ENCODE assay signal across 8 mouse cellular contexts in the genomic region with DNA sequence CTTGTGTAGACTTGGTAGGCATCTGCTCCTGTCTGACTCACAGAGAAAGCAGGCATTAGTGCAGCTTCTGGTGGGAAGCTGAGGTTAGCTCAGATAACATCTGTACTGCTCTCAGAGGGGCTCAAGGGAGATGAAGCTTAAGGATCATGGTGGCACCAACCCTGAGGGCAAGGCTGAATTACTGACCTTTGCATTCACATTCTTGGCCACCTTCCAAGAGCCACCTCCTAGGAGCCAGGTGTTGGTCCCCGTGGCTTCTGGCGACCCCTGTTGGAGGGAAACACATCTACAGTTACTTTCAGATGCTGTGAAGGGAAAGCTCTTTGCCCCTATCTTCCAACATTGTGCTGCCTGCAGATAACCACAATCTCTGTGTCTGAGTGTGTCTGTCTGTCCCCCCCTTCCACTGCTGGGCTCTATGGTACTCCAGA. TPM values are rescaled to one million over a fixed set of nuclear protein-coding genes. Genes with fewer than 3 reads are reported as not detected.
DNase-seq lines count a peak whose midpoint lies in the region; ATAC-seq and TF ChIP-seq lines count a peak whose summit lies in the region.

No protein-coding gene starts in this region.

- no peak overlapping the region for H3K4me2 ChIP-seq in midbrain, embryonic 11.5 days
- no peak overlapping the region for H3K4me2 ChIP-seq in midbrain, embryonic 13.5 days (replicated peaks)
- no peak overlapping the region for H3K4me2 ChIP-seq in kidney, embryonic 16.5 days (replicated peaks; ENCODE audit: low read depth, low read length)

- peak; percentile 89 for TF ChIP-seq CTCF in Patski (IDR thresholded peaks at IDR 0.05)

- CTCF ChIA-PET in Patski (lab: Charles Lee): interaction anchor here (0.6 to 2.9 kb wide), 21 partner anchors 10 to 164 kb away, joined by 3 to 20 read pairs (median 4); a partner anchor contains a TSS

- H3K27ac ChIP-seq in midbrain, embryonic 11.5 days (ENCODE audit: low read depth, low read length): no peak overlapping the region
- no peak overlapping the region for H3K27ac ChIP-seq in midbrain, embryonic 13.5 days
- peak overlapping the region; percentile 74 for H3K27ac ChIP-seq in kidney, embryonic 16.5 days (ENCODE audit: low read length)

- in situ Hi-C loops in Patski (cut with MboI; ENCODE audit: low pct_unique_long_range_greater_than_20kb): no loop called here

- H3K4me3 ChIP-seq in midbrain, embryonic 11.5 days (ENCODE audit: low read depth, low read length): no peak overlapping the region
- H3K4me3 ChIP-seq in midbrain, embryonic 13.5 days (replicated peaks): no peak overlapping the region
- H3K4me3 ChIP-seq in kidney, embryonic 16.5 days (ENCODE audit: low read length): no peak overlapping the region

- no peaks in the 10 kb centered on the region for H3K4me1 ChIP-seq in midbrain, embryonic 11.5 days (ENCODE audit: control insufficient read depth, insufficient read depth, low read length)
- no peaks in the 10 kb centered on the region for H3K4me1 ChIP-seq in midbrain, embryonic 13.5 days (replicated peaks)
- peaks cover 7% of the 10 kb centered on the region for H3K4me1 ChIP-seq in kidney, embryonic 16.5 days (ENCODE audit: insufficient read depth, low read length)

- POLR2A ChIA-PET in Patski (lab: Charles Lee): interaction anchor here (0.9 to 1.5 kb wide), 3 partner anchors 13 to 215 kb away, joined by 3 to 5 read pairs (median 3); no protein-coding TSS in a partner anchor

- H3K9ac ChIP-seq in midbrain, embryonic 11.5 days (ENCODE audit: low read length): no peak overlapping the region
- H3K9ac ChIP-seq in midbrain, embryonic 13.5 days (replicated peaks): no peak overlapping the region
- H3K9ac ChIP-seq in kidney, embryonic 16.5 days (replicated peaks; ENCODE audit: low read length): no peak overlapping the region

- H3K36me3 ChIP-seq in midbrain, embryonic 11.5 days (ENCODE audit: control insufficient read depth, insufficient read depth, low read length): no peaks in the 10 kb centered on the region
- H3K36me3 ChIP-seq in midbrain, embryonic 13.5 days: no peaks in the 10 kb centered on the region
- no peaks in the 10 kb centered on the region for H3K36me3 ChIP-seq in kidney, embryonic 16.5 days (ENCODE audit: insufficient read depth, low read length)

- WGBS in midbrain, embryonic 11.5 days: 0% methylated on average over 2 of the region's 2 CpGs
- WGBS in midbrain, embryonic 13.5 days: 3% methylated on average over 2 of the region's 2 CpGs
- WGBS in kidney, embryonic 16.5 days: 3% methylated on average over 2 of the region's 2 CpGs

- H3K27me3 ChIP-seq in midbrain, embryonic 11.5 days (ENCODE audit: control insufficient read depth, insufficient read depth, low read length): no peaks in the 10 kb centered on the region
- no peaks in the 10 kb centered on the region for H3K27me3 ChIP-seq in midbrain, embryonic 13.5 days
- H3K27me3 ChIP-seq in Patski: no peaks in the 10 kb centered on the region
- no peaks in the 10 kb centered on the region for H3K27me3 ChIP-seq in kidney, embryonic 16.5 days (ENCODE audit: insufficient read depth, low read length)

- H3K9me3 ChIP-seq in midbrain, embryonic 11.5 days (ENCODE audit: control insufficient read depth, low read length): no peaks in the 10 kb centered on the region
- H3K9me3 ChIP-seq in midbrain, embryonic 13.5 days: no peaks in the 10 kb centered on the region
- H3K9me3 ChIP-seq in kidney, embryonic 16.5 days (ENCODE audit: low read length): no peaks in the 10 kb centered on the region

- peak; percentile 86 for DNase-seq in midbrain, embryonic 11.5 days (ENCODE audit: low spot score, missing footprints)
- peak; percentile 75 for DNase-seq in Patski (ENCODE audit: low read depth, low spot score)
- peak; percentile 76 for DNase-seq in embryo, embryonic 11 days
- DNase-seq in lung, postnatal 25 days (ENCODE audit: low spot score): peak; percentile 69
- no peak for DNase-seq in frontal cortex, postnatal 10 days (ENCODE audit: low spot score in 2 of 2)

- no peak for ATAC-seq in midbrain, embryonic 11.5 days (ENCODE audit: low FRiP score)
- no peak for ATAC-seq in midbrain, embryonic 13.5 days
- peak; percentile 65 for ATAC-seq in Patski
- peak; percentile 71 for ATAC-seq in kidney, embryonic 16.5 days (ENCODE audit: low FRiP score, low TSS enrichment)
- ATAC-seq in inflammation-experienced regulatory T-cells, adult 6 months: no peak

RNA-seq across cellular contexts. Expression of a gene that starts 4.2 kb away (rescaled TPM):
- 1.7 and 2.3 TPM in 2 replicates for polyA plus RNA-seq in midbrain, embryonic 11.5 days (2014; fragmentation: Nextera tagmentation; extraction: Ambion mirVana)
- 8.4 and 9.9 TPM in 2 replicates for polyA plus RNA-seq in midbrain, embryonic 13.5 days (2015; fragmentation: Nextera tagmentation; extraction: Ambion mirVana)
- polyA plus RNA-seq in Patski (2021): 13.2 TPM
- 11.2 and 11.9 TPM in 2 replicates for polyA plus RNA-seq in kidney, embryonic 16.5 days (2015; fragmentation: Nextera tagmentation; extraction: Ambion mirVana)
- 10 to 100 TPM in 2 of 3 experiments, 1 to 10 TPM in 1; 9.0 to 11.0 (median 10.1) TPM for polyA plus RNA-seq in inflammation-experienced regulatory T-cells, adult 6 months (2017; shearing (Covaris generic))

RNA-seq across cellular contexts. Expression of a gene that starts 10.0 kb away (rescaled TPM):
- polyA plus RNA-seq in midbrain, embryonic 11.5 days (2014; fragmentation: Nextera tagmentation; extraction: Ambion mirVana): 0.18 and 0.22 TPM in 2 replicates
- 0.51 and 0.73 TPM in 2 replicates for polyA plus RNA-seq in midbrain, embryonic 13.5 days (2015; fragmentation: Nextera tagmentation; extraction: Ambion mirVana)
- 0.10 TPM for polyA plus RNA-seq in Patski (2021)
- polyA plus RNA-seq in kidney, embryonic 16.5 days (2015; fragmentation: Nextera tagmentation; extraction: Ambion mirVana): 0.65 and 1.0 TPM in 2 replicates
- polyA plus RNA-seq in inflammation-experienced regulatory T-cells, adult 6 months (2017; shearing (Covaris generic)): not detected

RNA-seq across cellular contexts. Expression of a gene that starts 33.2 kb away (rescaled TPM):
- polyA plus RNA-seq in midbrain, embryonic 11.5 days (2014; fragmentation: Nextera tagmentation; extraction: Ambion mirVana): not detected in 2 replicates
- polyA plus RNA-seq in midbrain, embryonic 13.5 days (2015; fragmentation: Nextera tagmentation; extraction: Ambion mirVana): 0.32 TPM in 1 of 2 replicates, not detected in the other
- polyA plus RNA-seq in Patski (2021): not detected
- 1.4 TPM in 1 of 2 replicates, not detected in the other for polyA plus RNA-seq in kidney, embryonic 16.5 days (2015; fragmentation: Nextera tagmentation; extraction: Ambion mirVana)
- not detected for polyA plus RNA-seq in inflammation-experienced regulatory T-cells, adult 6 months (2017; shearing (Covaris generic))

Comparison
In these comparisons a context has a peak if more than half of its experiments do, and no peak if none do; other contexts are left out.
1. ATAC-seq: peak in Patski (single experiment) and kidney, embryonic 16.5 days (single experiment); none in midbrain, embryonic 11.5 days (single experiment), midbrain, embryonic 13.5 days (single experiment) and inflammation-experienced regulatory T-cells, adult 6 months (single experiment).
2. DNase-seq: peak in midbrain, embryonic 11.5 days (single experiment), Patski (single experiment), embryo, embryonic 11 days (single experiment) and lung, postnatal 25 days (single experiment); none in frontal cortex, postnatal 10 days (0 of 2).